Mouse (Mus musculus) small intestine, adult 2 months (tissue): ENCODE measurements around the gene Cutal. TPM values are rescaled to one million over a fixed set of nuclear protein-coding genes. Genes with fewer than 3 reads are reported as not detected.

Source experiments
- H3K27ac ChIP-seq: fragments of 200-500 bp; 2 replicates; pipeline ENCODE4 v1.5.1; 2012; ENCODE audit warnings: low read depth, low read length, control low read depth, inconsistent platforms; ENCODE audit not compliant: insufficient read depth
- H3K27me3 ChIP-seq: fragments of 200-500 bp; 2 replicates; pipeline ENCODE4 v1.6.1; 2012; ENCODE audit warnings: mild to moderate bottlenecking, moderate library complexity, low read length, inconsistent platforms; ENCODE audit not compliant: control insufficient read depth, insufficient read depth
- H3K36me3 ChIP-seq: fragments of 200-500 bp; 2 replicates; pipeline ENCODE4 v1.6.1; 2012; ENCODE audit warnings: mild to moderate bottlenecking, low read length, control low read depth, inconsistent platforms; ENCODE audit not compliant: control insufficient read depth, insufficient read depth
- H3K4me1 ChIP-seq: fragments of 200-500 bp; 2 replicates; pipeline ENCODE4 v1.6.1; 2012; ENCODE audit warnings: low read length, inconsistent platforms, mixed read lengths; ENCODE audit not compliant: control insufficient read depth, insufficient read depth, insufficient read length
- H3K4me3 ChIP-seq: fragments of 200-500 bp; 2 replicates; pipeline ENCODE4 v1.5.1; 2012; ENCODE audit warnings: low read depth, mild to moderate bottlenecking, control low read depth, inconsistent platforms, low read length, moderate library complexity
- CTCF ChIP-seq: fragments of 200-500 bp; IDR thresholded peaks from 2 replicates; pipeline ENCODE4 v1.5.1; 2012; ENCODE audit warnings: low read depth, mild to moderate bottlenecking, control low read depth, inconsistent platforms, low read length, moderate library complexity, mixed read lengths; ENCODE audit not compliant: insufficient replicate concordance, insufficient read length; ENCODE audit errors: extremely low read depth
- POLR2A ChIP-seq: fragments of 200-500 bp; IDR thresholded peaks from 2 replicates; pipeline ENCODE4 v1.6.1; 2012; ENCODE audit warnings: low read depth, mild to moderate bottlenecking, control low read depth, inconsistent platforms, low read length, moderate library complexity
- WGBS: fragments of 180-500 bp; shearing (Covaris S2); methylation state at CpG from one replicate; pipeline ENCODE4 v1.1.7; 2018; 5-methylcytosine and 5-hydroxymethylcytosine counted together
- polyA plus RNA-seq: library from polyadenylated mRNA; depleted of rRNA; stranded (reverse); fragments of >200 nt; gene quantifications from 2 replicates; pipeline ENCODE4 v1.2.3, GENCODE M21; 2012

Gene Cutal
- polyA plus RNA-seq, 1 experiment, result 16.0 TPM

DNA sequence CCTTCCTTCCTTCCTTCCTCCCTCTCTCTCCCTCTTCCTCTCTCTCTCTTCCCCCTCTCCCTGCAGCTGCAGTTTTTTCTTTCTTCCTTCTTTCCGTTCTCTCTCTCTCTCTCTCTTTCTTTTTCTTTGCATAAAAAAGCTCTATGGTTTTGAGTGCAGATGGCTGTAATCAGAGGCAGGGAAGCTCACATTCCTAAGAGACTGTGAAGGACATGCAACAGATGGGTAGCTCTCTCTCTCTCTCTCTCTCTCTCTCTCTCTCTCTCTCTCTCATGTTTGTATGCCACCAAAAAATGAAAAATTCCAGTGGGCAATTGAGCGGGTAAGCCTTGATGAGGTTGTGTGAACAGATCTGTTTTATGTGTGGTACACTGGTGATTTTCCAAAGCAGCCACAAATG, 10.0 kb downstream of the Cutal start:
- Histone ChIP-seq H3K36me3 (no peaks in the 10 kb centered on the region), H3K27me3 (no peaks in the 10 kb centered on the region), H3K4me3 (no peak overlapping the region), H3K4me1 (peaks cover 2% of the 10 kb centered on the region; the same call in 1 of the 2 replicates), H3K27ac (no peak overlapping the region)
- no peak for TF ChIP-seq POLR2A
- no peak for TF ChIP-seq CTCF
- 82% methylated on average over 2 of the region's 2 CpGs for WGBS

DNA sequence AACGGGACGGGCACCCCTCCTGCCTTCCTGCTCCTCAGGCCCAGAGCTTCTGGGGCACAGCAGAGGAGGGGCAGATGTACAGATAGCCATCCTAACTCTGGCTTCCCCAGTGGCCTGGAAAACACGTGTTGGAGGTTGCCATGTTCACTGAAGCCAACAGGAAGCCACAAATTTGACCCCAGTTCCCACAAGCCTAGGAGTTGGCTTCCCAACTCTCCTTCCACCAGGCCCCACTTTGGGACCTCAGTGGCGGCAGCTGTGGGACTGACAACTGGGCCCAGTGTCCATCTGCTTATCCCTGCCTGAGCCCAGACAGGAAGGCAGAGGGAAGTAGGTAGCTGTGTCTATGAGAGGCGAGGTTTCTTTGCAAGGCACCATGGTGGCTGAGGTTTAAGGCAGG, 19.8 kb downstream of the Cutal start:
- no peaks in the 10 kb centered on the region for H3K4me1 ChIP-seq
- 0 out of 2 replicates have a peak, but pooled peaks cover 2% of the 10 kb centered on the region for H3K27me3 ChIP-seq
- no peak overlapping the region for H3K4me3 ChIP-seq
- H3K36me3 ChIP-seq, result no peaks in the 10 kb centered on the region
- TF ChIP-seq CTCF, result no peak
- no peak for TF ChIP-seq POLR2A
- 78% methylated on average over 5 of the region's 5 CpGs for WGBS
- no peak overlapping the region for H3K27ac ChIP-seq

DNA sequence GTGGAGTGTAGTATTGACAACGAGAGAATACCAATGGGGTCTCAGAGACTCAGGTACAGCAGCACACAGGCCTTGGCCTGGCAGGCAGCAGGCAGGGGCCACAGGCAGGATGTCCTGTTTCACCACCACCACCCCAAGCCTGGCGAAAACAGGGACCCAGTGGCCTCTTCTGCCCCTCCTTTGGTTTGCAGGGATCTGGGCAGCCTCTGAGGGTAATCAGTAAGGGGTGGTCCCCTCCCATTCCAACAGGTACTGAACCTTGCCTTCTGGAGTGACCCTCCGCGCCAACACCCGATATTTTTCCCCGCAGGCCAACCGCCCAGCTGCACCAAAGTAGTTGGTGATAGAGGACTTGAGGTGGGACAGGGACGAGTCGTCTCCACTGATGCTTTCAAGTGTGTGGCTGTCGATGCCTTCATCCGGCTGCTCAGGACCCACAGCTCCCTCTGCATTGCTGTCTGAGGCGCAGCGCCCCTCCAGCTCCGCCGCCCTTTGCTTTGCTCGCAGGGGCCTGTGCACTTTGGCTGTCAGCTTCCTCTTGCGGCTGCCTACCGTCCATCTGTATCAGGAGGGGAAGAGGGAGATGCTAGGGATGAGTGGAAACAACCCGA, 21.4 kb downstream of the Cutal start:
- Histone ChIP-seq H3K4me3 (no peak overlapping the region), H3K27me3 (no peaks in the 10 kb centered on the region), H3K36me3 (no peaks in the 10 kb centered on the region), H3K4me1 (peaks cover 4% of the 10 kb centered on the region; the same call in 1 of the 2 replicates), H3K27ac (no peak overlapping the region)
- no peak for TF ChIP-seq CTCF
- no peak for TF ChIP-seq POLR2A
- 87% methylated on average over 19 of the region's 19 CpGs for WGBS

DNA sequence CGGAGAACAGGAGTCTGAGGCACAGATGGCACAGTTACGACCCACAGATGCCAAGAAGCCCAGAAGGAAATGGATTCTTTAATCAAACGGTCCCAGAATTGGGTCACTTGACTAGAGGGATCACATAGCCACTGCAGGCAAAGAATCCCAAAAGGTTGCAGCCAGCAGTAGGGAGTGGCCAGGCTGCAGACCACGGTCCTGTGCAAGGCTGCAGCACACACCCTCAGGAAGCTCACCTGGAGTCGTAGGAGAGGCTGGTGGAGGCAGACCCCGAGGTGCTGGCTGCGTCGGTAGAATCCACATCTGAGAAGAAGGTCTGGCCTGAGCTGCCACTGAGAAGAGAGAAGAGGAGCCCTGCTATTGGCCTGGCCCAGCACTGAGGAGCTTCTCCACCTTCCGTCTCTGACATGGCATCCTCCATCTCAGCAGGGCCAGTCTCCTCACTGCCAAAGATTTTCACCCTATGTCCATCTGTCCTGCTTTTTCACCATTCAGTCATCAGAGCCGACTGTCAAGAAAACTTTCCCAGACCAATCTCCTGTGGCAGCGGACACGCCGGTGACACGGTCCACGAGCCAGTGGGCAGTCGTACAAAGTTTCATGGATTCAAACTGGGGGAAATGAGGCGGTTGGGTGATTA, 22.7 kb downstream of the Cutal start:
- Histone ChIP-seq H3K27me3 (no peaks in the 10 kb centered on the region), H3K36me3 (no peaks in the 10 kb centered on the region), H3K4me1 (peaks cover 4% of the 10 kb centered on the region; the same call in 1 of the 2 replicates), H3K27ac (no peak overlapping the region), H3K4me3 (no peak overlapping the region)
- TF ChIP-seq CTCF (no peak), POLR2A (no peak)
- 85% methylated on average over 17 of the region's 17 CpGs for WGBS

DNA sequence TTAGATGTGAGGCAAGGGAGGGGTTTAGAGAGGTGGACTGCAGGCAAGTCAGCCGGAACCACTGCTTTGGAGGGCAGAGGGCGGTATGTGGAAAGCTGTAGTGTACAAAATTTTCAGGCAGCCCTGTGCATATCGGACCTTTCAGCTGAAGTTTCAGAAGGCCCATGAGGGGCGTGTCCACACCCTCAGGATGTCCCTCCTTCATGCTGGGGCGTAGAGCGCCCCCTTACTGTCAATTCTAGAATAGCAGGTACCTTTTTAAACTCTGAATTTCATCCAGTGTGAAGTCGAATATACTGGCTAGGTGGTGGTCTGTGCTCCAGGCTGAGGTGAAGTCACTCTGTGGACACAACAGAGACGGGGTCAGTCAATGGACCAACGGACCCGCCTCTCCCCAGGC, 23.6 kb downstream of the Cutal start:
- peak; percentile 69; the same call in 1 of the 2 replicates for TF ChIP-seq CTCF
- no peak for TF ChIP-seq POLR2A
- Histone ChIP-seq H3K4me3 (no peak overlapping the region), H3K27me3 (no peaks in the 10 kb centered on the region), H3K36me3 (no peaks in the 10 kb centered on the region), H3K27ac (no peak overlapping the region), H3K4me1 (peaks cover 4% of the 10 kb centered on the region; the same call in 1 of the 2 replicates)
- 33% methylated on average over 10 of the region's 10 CpGs for WGBS

DNA sequence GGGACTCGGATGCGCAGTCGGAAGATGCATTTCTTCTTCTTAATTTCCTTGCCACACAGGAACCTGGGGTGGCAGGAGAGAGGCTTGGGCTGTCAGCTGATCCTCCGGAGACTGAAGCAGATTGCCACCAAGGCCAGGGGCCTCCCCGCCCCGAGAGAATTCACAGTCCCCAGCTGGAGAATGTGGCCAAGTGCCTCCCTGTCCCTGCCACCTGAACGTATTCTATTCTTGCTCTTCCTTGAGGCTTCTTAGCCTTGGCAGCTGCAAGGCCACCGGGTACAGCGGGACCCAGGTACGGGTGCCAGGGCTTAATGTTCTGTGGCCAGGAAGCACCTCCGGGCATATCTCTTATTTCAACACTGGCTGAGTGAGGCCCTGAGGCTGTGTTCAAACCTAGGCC, 25.5 kb downstream of the Cutal start:
- Histone ChIP-seq H3K4me1 (peaks cover 11% of the 10 kb centered on the region; the same call in 1 of the 2 replicates), H3K27me3 (no peaks in the 10 kb centered on the region), H3K27ac (no peak overlapping the region), H3K4me3 (no peak overlapping the region), H3K36me3 (no peaks in the 10 kb centered on the region)
- 84% methylated on average over 11 of the region's 11 CpGs for WGBS
- TF ChIP-seq POLR2A, result no peak
- TF ChIP-seq CTCF, result no peak

DNA sequence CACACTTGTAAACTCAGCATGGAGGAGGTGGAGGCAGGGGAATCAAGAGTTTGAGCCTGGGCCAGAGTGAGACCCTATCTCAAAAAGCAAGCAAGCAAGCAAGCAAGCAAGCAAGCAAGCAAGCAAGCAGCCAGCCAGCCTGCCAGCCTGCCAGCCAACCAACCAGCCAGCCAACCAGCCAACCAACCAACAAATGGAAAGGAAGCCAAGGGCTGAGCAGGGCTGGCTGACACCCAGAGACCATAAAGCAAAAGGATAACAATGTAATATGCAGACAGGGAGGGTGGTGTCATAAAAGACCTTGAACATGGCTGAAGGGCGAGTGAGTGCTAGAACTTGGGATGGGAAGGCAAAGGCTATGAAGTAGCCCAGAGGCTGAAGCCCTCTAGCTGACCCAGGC, 26.2 kb downstream of the Cutal start:
- Histone ChIP-seq H3K36me3 (no peaks in the 10 kb centered on the region), H3K4me3 (no peak overlapping the region), H3K27me3 (no peaks in the 10 kb centered on the region), H3K4me1 (peaks cover 12% of the 10 kb centered on the region), H3K27ac (no peak overlapping the region)
- no peak for TF ChIP-seq CTCF
- 42% methylated on average over 1 of the region's 1 CpGs for WGBS
